Mouse (Mus musculus) lung, postnatal 14 days (tissue): ENCODE results near the gene Fbxo36.

Source experiments
- DNase-seq: peaks from one replicate; pipeline ENCODE4 v3.0.0; 2021

Gene Fbxo36

DNA sequence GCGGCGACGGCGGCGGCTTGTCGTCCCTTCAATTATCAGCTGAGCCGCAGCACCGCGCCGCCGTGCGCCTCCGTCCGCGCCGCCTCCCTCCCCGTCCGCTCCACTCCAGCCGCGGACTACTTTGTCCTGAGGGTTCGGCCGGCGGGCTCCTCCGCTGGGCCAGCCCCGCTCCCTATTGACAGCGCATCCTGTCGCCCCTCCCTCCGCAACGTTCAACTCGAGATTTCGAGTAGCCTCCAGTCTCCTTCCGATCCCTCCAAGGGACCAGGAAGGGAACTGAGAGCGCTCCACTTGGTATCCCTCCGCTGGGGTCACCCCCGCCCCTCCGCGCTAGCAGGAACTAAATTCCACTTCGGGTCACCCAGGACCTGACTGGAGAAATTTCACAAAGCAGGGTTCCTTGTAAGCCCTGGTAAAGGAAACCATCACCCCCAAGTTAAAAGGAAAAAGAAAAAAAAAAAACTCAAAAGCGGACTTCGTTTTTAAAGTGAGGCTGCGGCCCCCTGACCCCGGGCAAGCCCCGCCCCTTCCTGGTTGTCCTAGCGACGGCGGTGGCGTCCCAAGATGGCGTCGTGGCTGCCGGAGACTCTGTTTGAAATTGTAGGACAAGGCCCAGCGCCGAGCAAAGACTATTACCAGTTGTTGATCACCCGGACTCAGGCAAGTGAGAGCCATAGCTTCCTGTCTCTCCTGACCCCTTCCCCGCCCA, at the start of gene Fbxo36:
Gene Fbxo36 (plus strand): TSS at position 533 of the 709 bp plus-strand sequence.
- peak; percentile 94 for DNase-seq

DNA sequence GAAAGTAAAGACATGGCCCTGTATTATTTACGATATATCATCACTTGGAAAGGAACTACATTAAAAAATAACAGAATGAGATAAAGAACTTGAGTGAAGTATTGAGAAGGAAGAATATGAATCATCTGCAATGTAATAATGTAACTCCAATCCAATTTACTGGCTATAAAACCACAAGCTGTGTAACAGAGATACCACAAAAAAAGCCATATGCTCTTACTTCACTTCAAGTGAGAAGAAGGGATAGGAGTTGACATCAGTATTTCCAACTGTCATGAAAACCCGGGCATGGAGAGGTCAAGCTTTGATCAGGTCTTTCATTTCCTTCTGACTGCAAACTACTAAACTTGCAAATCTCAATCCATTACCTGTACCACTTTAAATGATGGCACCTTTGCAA, 48.2 kb upstream of the Fbxo36 start:
- DNase-seq: no peak

DNA sequence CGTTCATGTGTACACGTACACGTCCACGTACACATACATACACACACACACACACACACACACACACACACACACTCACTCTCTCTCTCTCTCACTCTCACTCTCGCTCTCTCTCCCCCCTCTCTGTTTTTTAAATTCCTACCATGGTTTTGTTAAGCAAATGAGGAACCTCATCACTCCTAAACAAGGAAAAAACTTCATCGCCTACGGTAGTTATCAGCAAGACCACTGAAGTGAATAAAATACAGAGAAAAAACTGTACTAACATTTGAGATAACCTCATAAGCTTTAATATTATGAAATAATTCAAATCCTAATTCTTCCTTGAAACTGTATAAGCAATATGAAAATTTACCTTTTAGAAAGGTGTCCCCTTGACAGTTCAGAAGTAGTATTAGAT, 44.3 kb upstream of the Fbxo36 start:
- no peak for DNase-seq

DNA sequence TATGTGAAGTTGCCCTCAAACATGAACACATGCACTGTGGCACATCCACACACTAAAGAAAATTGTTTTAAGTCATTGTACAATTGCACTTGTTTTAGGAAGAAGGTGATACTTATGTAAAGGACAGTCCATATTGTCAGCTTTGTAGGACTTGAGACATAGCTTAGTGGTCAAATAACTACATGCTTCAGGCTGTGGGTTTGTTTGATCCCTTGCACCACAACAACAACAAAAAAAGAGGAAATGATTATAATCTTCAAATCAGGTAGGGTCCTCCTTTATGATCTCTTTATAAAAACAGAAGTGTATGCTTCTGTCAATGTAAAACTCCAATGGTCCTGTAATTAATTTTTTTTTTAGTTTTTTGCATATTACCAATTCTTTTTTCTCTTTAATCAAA, 40.5 kb upstream of the Fbxo36 start:
- DNase-seq: no peak

DNA sequence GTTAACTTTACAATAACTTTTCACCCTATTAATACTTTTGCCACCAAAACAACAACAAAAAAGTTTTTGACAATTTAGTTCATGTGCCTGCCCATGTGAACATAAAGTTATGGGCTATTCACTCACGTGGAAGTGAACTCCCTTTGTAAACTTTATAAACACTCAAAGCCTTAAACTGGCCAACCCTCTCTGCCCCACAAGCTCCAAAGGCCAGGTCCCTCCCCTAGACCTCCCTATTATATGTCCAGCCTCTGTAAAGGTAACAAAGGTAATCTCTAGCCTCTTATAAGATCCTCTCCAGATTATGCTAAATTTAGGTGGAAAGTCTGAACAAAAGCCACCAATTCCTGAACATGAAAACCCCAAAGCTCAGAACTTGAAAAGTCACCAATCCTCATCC, 35.9 kb upstream of the Fbxo36 start:
- no peak for DNase-seq

DNA sequence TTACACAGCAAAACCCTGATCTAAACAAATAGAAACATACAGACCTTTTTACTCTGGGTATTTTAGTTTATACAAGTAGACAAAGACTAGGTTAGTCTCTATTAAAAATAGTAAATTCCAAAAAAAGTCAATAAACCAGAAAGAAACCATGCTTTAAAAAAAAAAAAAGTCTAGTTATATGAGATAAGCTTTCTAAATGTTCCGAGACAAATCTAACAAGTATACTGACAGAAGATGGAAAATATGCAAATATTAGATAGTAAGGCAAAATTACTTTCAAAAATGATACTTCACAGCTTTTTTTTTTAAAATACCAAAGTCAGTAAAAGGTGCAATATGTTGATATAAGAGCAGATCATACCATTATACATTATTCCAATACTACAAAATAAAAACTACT, 22.0 kb upstream of the Fbxo36 start:
- DNase-seq: no peak

DNA sequence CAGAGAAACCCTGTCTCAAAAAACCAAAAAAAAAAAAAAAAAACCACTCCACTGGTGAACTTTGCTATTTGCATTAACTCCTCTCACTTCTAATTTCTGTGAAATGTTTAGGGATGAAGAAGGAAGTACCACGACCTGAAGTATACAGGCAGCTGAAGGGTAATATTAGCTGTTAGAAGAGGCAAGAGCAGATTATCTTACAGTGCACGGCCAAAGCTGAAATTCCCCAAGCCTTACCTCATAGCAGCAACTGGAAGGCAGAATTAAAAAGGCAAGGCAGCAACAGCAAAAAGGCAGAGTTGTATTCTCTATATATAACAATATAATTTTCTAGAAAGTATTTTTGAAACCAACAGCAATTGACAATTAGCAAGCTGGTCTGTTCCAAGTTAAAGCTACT, 14.6 kb upstream of the Fbxo36 start:
- no peak for DNase-seq

DNA sequence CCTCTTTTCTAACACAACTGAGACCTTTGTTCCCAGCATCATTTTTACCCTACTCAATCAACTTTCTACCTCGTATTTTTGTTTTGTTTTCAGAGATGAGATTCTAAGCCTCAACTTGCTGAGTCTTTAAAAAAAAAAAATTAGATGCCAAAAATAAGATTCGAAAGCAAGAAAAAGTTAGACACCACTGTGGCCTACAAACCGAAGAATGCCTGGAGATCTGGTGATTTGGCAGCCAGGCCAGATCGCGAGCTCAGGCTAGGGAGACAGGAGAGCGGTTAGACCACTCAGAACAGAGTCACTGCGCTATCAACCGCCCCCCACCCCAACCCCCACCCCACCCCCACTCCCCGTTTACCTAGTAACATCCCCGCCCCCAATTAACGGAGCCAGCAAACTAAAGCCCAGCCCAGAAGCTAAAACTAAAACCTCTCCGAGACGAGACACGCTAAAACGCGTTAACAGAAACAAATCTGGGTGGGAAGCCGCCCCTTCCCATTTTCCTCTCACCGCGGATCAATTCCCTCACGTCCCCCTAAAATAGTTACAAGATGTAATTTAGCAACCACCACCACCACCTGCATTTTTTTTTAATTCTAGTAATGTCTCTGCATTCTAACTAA, 2.0 kb upstream of the Fbxo36 start:
- DNase-seq: no peak

DNA sequence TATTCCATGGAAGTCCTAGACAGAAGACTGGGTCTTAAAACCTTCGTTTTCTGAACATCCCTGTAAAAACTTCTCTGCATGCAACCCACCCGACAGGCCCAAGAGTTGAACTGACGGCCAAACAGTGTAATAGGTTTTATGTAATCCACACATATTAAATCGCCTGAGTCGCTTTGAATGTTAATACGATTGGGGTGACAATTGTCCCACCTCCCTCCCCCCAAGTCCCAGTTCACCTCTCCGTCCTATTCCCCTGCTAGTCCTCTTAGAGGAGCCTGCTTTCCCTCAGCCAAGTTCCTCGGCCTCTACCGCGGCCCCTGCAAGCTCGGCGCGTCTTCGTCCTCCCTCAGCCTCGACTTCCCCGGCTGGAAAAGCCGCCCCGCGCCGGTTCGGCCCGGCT, 1.5 kb upstream of the Fbxo36 start:
- DNase-seq: no peak

DNA sequence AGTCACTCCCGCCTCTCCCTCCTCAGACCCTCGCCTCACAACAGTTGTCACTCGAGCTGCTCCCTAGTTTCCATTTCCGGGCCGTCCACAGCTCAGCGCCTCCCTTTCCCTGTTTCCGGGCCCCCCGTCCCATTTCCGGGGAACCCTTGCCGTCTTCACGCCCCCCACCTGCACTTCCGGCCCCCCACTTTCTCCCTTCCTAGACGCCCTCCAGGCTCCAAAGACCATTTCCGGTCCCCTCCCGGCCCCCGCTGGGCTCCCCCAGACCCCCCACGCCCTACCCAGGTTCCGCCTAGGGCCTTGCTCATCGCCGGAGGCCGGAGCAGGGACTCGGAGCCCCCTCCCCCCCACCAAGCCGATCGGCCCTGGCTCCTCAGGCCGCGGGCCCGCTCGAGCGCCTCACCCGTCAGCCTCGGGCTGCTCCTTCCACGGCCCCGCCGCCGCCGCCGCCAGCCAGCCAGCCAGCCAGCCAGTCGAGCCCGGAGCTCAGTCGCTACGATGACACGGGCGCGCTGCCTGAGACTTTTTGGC, 955 bp upstream of the Fbxo36 start:
- DNase-seq: peak; percentile 72

DNA sequence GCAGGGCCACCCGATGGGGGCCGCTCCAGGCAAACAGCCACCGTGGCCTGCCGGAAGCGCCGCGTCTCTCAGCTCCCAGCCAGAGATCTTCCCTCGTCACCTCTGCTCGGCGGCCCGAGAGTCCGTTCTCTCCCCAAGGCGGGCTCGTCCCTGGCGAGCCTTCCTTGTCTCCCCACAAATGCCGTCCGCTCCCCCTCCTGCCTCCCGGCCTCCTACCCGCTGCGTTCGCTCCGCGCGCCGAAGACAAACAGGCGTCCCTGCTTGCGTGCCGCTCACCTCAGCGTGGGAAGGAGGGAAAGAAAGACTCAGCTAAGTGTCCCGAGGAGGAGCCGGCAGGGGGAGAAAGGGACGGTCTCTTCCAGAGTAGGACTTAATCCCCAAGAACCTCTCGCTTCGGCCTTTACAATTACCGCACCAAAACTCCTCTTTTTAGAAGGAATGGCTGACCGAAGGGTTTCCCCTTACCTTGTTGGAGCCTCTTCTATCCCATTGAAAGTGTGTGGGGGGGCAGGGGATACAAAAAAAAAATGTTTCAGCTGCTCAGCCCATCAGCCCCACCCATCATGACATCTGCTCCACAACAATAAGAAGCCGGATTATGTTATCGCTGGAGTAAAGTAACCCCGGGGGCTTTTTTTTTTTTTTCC, 500 bp downstream of the Fbxo36 start, which contains the start of gene Trip12:
Gene Trip12 (minus strand): TSS at position 499 of the 647 bp plus-strand sequence.
- no peak for DNase-seq

DNA sequence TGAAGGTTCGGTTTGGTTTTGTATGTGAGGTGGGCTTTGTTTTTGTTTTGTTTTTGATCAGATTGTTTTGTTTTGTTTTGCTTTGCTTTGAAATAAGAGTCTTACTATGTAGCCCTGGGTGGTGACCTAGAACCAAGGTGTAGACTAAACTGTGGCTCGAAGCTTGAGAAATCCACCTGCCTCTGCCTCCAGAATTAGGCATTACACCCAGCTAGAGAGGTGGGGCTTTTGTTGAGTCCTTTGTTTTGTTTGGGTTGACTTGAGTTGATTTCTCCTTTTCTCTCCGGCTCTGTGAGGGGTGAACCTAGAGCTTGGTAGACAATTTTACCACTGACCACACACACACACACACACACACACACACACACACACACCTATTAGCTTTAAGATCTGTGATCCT, 1.4 kb downstream of the Fbxo36 start:
- no peak for DNase-seq

DNA sequence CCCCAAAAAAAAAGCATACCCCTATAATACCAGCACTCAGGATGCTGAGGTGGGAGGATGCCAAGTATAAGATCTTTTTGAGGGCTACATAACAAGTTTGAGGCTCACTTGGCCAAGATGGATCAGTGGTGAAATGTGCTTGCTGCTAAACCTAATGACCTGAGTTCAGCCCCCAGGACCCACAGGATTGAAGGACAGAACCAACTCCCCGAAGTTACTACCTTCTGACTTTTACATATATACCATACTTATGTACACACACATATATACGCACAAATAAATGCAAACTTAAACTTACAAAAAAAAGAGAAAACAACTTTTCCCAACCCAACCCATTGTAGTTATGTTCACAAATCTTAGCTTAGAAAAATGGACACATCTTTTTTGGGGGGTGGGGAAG, 3.7 kb downstream of the Fbxo36 start:
- DNase-seq: no peak

DNA sequence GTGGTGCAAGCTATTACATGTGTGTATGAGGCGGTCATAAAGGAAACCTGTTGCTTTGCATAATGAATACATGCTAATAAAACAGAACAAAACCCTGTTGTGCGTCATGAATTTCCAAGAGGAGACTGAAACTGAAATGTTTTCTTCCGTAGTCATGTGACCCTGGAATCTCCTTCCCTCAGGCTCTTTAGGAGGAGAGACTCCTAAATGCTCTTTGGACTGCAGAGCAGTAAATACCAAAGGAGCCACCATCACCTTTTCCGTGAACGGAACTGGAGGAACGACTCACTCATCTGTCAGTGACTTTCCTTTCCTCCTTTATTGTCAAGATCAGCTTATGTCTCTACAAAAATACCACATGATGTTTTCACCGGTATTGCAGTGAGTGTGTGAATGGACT, 8.1 kb downstream of the Fbxo36 start:
- DNase-seq: no peak

DNA sequence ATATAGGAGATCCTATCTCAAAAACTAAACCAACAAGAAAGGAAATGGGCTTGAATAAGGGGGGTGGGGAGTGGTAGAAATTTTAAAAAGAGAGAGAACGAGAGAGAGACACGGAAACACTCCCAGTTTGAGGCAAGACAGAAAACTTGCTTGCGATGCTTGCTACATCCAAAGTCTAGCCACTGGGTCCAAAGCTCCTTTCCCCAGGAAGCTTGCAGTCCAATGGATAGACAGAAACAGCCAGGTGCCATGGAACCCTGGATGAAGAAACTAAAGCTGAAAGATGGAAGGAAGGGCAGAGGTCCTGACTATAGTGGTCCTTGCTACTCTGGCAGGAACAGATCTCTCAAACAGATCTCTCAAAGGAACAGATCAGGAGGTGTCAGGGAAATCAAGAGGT, 8.7 kb downstream of the Fbxo36 start:
- no peak for DNase-seq

DNA sequence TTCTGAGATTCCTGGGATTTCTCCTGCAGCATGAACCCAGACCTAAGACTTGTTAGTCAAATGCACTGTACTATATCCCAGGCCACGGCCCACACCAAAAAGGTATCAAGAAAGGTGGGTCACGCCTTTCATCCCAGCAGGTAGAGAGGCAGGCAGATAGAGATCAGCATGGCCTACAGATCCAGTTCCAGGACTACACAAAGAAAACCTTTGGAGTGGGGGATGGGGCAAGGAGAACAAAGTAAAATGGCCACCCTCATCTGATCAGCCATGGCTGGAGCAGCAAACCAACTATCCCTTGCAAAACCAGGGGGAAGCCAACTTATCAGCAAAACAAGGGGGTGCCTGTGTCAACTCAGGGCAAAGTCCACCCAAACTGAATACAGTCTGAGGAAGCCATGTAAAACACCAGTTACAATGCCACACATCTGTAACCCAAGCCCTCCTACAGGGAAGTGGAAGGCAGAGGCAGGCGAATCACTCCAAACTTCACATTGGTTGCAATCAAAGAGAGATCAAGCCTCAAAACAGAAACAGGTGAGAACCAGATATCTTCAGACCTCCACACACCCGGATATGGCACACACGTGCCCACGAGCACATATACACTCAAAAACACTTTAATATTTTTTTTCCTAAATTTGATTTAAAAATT, 9.3 kb downstream of the Fbxo36 start:
- no peak for DNase-seq

DNA sequence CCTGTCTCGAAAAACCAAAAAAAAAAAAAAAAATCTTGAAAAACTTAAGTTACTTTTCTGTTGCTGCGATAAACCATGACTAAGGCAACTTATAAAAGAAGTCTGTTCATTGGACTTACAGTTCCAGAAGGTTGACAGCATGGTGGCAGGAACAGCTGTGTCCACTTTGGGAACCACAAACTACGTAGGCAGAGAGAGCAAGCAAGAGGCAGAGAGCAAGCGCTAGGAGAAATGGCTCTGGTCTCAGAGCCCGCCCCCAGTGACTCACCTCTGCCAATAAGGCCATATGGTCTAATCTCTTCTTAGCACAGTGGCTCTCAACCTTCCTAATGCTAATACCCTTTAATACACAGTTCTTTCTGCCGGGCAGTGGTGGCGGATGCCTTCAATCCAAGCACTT, 10.2 kb downstream of the Fbxo36 start:
- DNase-seq: no peak

DNA sequence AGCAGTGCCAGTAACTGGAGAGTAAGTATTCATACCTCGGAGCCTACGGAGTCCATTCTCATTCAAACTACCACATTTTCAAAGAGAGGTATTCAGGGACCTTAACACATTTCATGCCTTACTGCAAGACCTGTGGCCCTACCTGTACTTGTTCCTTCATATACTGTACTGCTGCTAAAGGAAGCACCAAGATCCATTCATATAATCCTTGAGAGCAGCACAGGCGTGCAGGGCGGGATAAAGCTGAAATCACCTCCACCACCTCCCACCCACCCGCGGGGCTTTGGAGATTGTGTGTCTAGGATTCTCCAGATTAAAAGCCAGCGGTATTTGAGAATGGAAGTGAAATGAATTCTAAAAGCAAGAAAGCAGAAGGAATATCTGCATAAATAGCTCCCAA, 10.8 kb downstream of the Fbxo36 start:
- DNase-seq: no peak

DNA sequence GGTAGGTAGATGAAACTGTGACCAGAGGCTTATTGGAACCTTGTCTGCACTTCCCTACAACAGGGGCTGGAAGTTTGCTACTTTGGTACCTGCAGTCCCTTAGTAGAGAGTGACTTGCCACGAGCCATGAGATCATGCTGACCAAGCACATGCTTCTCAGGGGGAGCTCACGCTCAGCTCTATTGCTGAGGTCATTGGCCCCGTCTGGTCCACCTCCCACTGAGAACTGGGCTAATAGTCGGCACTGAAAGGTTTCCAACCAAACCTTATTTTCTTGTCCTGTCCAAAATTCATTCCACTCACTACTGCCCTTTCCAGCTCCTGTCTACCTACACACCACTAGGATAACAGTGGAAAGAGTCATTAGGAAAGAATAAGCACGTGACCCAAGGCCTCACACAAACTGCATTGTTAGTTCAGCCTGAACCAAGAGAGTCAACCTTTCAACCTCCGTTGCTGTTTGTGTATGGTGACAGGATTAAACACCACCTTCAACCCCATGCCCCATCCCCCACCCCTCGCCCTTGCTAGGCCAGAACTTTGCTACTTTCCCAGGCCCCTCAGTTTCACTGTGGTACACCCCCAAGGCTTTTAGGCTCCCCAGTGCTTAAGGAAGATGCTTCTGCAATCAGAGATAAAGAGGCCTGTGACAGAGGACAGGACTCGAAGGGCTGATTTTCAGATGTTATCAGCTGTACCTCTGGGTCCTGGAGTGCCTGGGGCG, 12.0 kb downstream of the Fbxo36 start:
- no peak for DNase-seq

DNA sequence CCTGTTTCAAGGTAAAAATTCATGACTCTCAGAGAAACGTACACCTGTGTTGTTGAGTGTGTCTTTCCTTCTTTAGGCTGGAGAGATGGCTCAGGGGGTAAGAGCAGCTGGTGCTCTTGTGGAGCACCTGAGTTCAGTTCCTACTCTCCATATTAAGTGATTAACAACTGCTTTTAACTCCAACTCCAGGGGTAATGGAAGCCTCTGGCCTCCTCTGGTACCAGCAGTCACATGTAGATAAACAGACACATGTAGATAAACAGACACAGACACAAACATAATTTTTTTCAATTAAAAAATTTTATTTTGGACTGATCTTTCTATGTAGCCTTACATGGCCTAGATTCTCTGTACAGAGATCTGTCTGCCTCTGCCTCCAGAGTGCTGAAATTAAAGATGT, 14.1 kb downstream of the Fbxo36 start:
- DNase-seq: no peak

DNA sequence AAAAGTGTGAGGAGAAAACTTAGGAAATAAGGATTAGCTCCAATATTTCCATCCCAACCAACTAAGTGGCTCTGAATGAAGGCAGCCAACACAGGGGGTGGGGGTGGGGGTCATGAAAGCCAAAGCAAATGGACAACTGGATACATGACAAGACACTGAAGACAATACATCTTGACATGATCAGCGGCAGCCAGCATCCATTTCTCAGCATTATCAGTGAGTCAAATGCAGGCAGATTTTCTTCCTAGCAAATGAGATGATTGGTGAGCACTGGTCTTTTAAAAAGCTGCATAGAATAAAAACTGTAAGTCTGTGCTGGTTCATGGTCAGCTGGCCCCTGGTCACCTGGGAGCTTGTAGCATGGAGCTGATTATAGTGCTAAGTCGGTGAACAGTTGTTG, 15.3 kb downstream of the Fbxo36 start:
- no peak for DNase-seq

DNA sequence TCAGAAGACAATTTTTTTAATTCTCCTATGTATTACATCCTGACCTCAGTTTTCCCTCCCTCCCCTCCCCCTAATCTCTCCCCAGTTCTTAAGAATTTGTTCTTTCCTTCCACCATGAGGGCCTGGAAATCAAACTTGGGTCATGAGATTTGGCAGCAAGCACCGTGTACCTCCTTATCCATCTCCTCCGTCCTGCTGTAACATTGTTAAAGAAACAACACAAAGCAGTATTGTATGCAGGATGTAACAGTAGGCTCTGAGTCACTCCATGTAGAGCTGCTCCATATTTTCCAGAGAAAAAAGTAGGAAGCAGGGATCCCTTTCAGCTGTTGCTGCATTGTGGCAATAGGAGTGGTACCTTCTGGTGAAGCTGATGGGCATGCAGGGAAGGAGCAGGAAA, 16.1 kb downstream of the Fbxo36 start:
- DNase-seq: no peak

DNA sequence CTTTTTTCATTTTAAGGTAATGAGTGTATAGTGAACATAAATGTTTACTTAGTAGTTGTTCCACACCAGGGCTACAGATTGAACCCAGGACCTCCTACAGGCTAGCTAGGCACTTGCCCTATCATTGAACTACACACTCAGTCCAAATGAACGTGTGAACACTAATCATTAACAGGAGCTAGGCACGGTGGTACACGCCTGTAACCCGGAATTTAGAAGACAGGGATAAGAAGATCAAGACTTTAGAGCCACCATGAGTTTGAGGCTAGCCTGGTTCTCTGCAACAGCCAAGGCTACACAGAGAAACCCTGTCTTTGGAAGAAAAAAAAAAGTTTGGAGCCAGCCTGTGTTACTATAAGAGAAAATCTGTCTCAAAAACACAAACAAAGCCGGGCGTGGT, 20.0 kb downstream of the Fbxo36 start:
- no peak for DNase-seq
